Mouse (Mus musculus): ENCODE results near the gene Gch1. TPM values are rescaled to one million over a fixed set of nuclear protein-coding genes. Genes with fewer than 3 reads are reported as not detected.

Gch1 gene
- 2.8 and 3.2 TPM in 2 replicates for polyA plus RNA-seq (2014; fragmentation: Nextera tagmentation; extraction: Ambion mirVana)

- Histone ChIP-seq H3K4me1 (replicated peaks; ENCODE audit: control insufficient read depth, insufficient read depth, low read length) (no peaks in the 10 kb centered on the region; the same call in 1 of the 2 replicates), H3K27me3 (ENCODE audit: control insufficient read depth, insufficient read depth, low read length) (peaks cover 8% of the 10 kb centered on the region), H3K9ac (ENCODE audit: low read depth, low read length) (peak within 1 kb of the TSS; percentile 49), H3K36me3 (ENCODE audit: control insufficient read depth, insufficient read depth, low read length) (no peaks in the 10 kb centered on the region), H3K4me2 (replicated peaks; ENCODE audit: low read depth, low read length) (peak within 1 kb of the TSS; percentile 100), H3K4me3 (ENCODE audit: low read depth, low read length) (peak within 1 kb of the TSS; percentile 79), H3K9me3 (ENCODE audit: control insufficient read depth, low read length) (no peaks in the 10 kb centered on the region), H3K27ac (ENCODE audit: low read depth, low read length) (no peak within 1 kb of the TSS)
- 0% methylated on average over 64 of the region's 68 CpGs for WGBS
- ATAC-seq (ENCODE audit: low FRiP score), result peak; percentile 94
- DNase-seq (ENCODE audit: low spot score), result peak; percentile 82
Measured at GRCm38 (mm10) chr14:47188848-47189634, at the start of gene Gch1. Gene Gch1, minus strand, starts transcription at chr14:47189413.

DNA sequence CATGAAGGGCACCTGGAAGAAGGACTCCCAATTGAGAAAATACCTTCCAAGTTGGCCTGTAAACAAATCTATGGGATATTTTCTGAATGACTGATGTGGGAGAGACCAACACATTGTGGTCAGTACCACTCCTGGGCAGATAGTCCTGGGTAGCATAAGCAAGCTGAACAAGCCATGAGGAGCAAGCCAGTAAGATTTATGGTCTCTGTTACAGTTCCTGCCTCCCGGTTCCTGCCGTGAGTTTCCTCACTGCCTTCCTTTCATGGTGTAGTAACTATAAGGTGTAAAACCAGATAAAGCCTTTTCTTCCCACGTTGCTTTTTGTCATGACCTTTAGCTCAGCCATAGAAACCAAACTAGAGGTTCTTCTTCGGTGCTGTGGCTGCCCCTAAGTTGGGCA is 48.1 kb upstream of the Gch1 start:
- no peak for DNase-seq (ENCODE audit: low spot score)
- no peaks in the 10 kb centered on the region for H3K27me3 ChIP-seq (ENCODE audit: control insufficient read depth, insufficient read depth, low read length)
- 86% methylated on average over 4 of the region's 4 CpGs for WGBS

GRCm38 (mm10) chr14:47236491-47236890 is 47.3 kb upstream of the Gch1 start:
- Histone ChIP-seq H3K4me2 (replicated peaks; ENCODE audit: low read depth, low read length) (no peak overlapping the region), H3K27ac (ENCODE audit: low read depth, low read length) (no peak overlapping the region), H3K36me3 (ENCODE audit: control insufficient read depth, insufficient read depth, low read length) (no peaks in the 10 kb centered on the region), H3K9ac (ENCODE audit: low read depth, low read length) (no peak overlapping the region), H3K4me1 (replicated peaks; ENCODE audit: control insufficient read depth, insufficient read depth, low read length) (no peaks in the 10 kb centered on the region), H3K9me3 (ENCODE audit: control insufficient read depth, low read length) (no peaks in the 10 kb centered on the region), H3K27me3 (ENCODE audit: control insufficient read depth, insufficient read depth, low read length) (no peaks in the 10 kb centered on the region), H3K4me3 (ENCODE audit: low read depth, low read length) (no peak overlapping the region)
- WGBS, result 91% methylated on average over 7 of the region's 7 CpGs
- no peak for DNase-seq (ENCODE audit: low spot score)
- ATAC-seq (ENCODE audit: low FRiP score), result no peak

More for the DNA sequence above, 48.1 kb upstream of the Gch1 start:
- ATAC-seq (ENCODE audit: low FRiP score), result no peak
- H3K9me3 ChIP-seq (ENCODE audit: control insufficient read depth, low read length), result no peaks in the 10 kb centered on the region
- no peak overlapping the region for H3K4me3 ChIP-seq (ENCODE audit: low read depth, low read length)
- no peak overlapping the region for H3K27ac ChIP-seq (ENCODE audit: low read depth, low read length)
- no peaks in the 10 kb centered on the region for H3K4me1 ChIP-seq (replicated peaks; ENCODE audit: control insufficient read depth, insufficient read depth, low read length)
- H3K36me3 ChIP-seq (ENCODE audit: control insufficient read depth, insufficient read depth, low read length), result no peaks in the 10 kb centered on the region
- H3K4me2 ChIP-seq (replicated peaks; ENCODE audit: low read depth, low read length), result no peak overlapping the region
- no peak overlapping the region for H3K9ac ChIP-seq (ENCODE audit: low read depth, low read length)

DNA sequence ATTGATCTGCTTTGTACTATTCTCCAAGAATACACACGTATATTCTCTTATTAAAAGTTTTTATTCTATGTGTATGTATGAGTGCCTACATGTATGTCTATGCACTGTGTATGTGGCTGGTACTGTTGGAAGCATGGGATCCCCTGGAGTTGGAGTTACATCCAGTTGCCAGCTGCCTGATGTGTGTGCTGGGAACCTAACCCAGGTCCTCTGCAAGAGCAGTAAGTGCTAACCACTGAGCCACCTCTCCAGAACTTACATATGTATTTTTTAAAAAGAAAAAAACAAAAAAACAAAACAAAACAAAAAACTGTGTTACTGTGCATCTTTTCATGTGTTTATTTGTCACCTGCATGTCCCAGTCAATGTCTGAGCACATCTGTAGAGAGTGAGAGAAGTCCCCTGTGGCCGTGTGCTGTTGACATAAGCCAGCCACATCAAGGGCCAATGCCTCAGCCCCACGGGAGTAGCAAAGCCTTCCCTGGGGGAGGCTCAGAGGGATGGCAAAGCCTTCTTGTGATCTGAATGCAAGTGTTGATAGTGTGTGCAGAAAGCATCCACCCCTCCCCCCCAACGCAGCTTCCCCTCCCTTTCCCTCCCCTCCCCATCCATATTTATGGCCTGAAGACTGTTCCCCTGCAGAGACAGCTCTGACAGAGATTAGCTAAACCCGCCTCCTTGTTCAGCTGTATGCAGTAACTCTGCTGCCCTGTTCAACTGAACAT is 45.5 kb upstream of the Gch1 start:
- no peak for ATAC-seq (ENCODE audit: low FRiP score)
- no peak for DNase-seq (ENCODE audit: low spot score)
- WGBS, result 71% methylated on average over 5 of the region's 5 CpGs

DNA sequence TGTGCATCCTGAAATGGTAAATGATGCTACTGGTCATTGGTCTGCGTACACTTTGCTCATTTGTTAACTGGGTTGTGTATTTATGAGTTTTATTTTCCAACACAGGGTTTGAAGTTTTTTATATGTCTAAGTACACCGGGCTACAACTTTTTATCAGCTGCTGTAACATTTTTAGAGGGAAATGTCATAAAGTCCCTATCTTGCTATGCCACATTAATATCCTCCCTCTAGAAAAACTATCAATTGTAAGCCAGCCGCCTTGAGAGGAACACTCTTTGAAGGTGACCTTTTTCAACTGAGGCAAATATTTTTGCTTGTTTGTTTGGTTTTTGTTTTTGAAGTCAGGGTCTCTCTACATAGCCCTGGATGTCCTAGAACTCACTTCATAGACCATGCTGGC is 44.8 kb upstream of the Gch1 start:
- no peak for DNase-seq (ENCODE audit: low spot score)
- 95% methylated on average over 3 of the region's 3 CpGs for WGBS
- H3K27me3 ChIP-seq (ENCODE audit: control insufficient read depth, insufficient read depth, low read length), result no peaks in the 10 kb centered on the region

More for the DNA sequence above, 45.5 kb upstream of the Gch1 start:
- no peaks in the 10 kb centered on the region for H3K36me3 ChIP-seq (ENCODE audit: control insufficient read depth, insufficient read depth, low read length)
- H3K4me2 ChIP-seq (replicated peaks; ENCODE audit: low read depth, low read length), result no peak overlapping the region
- H3K4me3 ChIP-seq (ENCODE audit: low read depth, low read length), result no peak overlapping the region
- no peaks in the 10 kb centered on the region for H3K9me3 ChIP-seq (ENCODE audit: control insufficient read depth, low read length)
- no peaks in the 10 kb centered on the region for H3K27me3 ChIP-seq (ENCODE audit: control insufficient read depth, insufficient read depth, low read length)
- no peak overlapping the region for H3K9ac ChIP-seq (ENCODE audit: low read depth, low read length)
- no peaks in the 10 kb centered on the region for H3K4me1 ChIP-seq (replicated peaks; ENCODE audit: control insufficient read depth, insufficient read depth, low read length)
- no peak overlapping the region for H3K27ac ChIP-seq (ENCODE audit: low read depth, low read length)

DNA sequence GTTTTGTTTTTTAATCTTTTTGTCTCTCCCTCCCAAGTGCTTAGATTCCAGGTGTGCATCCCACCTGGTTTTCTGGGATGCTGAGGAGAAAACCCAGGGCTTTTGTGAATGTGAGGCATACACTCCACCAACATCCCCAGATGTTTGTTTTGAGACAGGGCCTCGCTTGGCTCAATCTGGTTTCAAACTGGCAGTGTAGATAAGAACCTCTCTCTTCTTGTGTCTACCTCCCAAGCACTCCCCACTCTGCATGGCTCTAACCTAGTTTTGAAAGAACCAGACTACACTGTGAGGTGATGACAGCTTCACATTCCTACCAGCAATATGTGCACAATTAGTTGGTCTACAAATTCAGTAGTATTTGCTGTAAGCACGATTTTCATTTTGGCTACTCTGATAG is 44.4 kb upstream of the Gch1 start:
- no peak overlapping the region for H3K4me2 ChIP-seq (replicated peaks; ENCODE audit: low read depth, low read length)
- H3K36me3 ChIP-seq (ENCODE audit: control insufficient read depth, insufficient read depth, low read length), result no peaks in the 10 kb centered on the region
- 80% methylated on average over 2 of the region's 2 CpGs for WGBS
- no peaks in the 10 kb centered on the region for H3K9me3 ChIP-seq (ENCODE audit: control insufficient read depth, low read length)
- no peaks in the 10 kb centered on the region for H3K27me3 ChIP-seq (ENCODE audit: control insufficient read depth, insufficient read depth, low read length)
- H3K4me3 ChIP-seq (ENCODE audit: low read depth, low read length), result no peak overlapping the region
- no peak for DNase-seq (ENCODE audit: low spot score)
- no peak overlapping the region for H3K27ac ChIP-seq (ENCODE audit: low read depth, low read length)
- no peak overlapping the region for H3K9ac ChIP-seq (ENCODE audit: low read depth, low read length)
- no peaks in the 10 kb centered on the region for H3K4me1 ChIP-seq (replicated peaks; ENCODE audit: control insufficient read depth, insufficient read depth, low read length)
- no peak for ATAC-seq (ENCODE audit: low FRiP score)

More for the DNA sequence above, 44.8 kb upstream of the Gch1 start:
- H3K4me3 ChIP-seq (ENCODE audit: low read depth, low read length), result no peak overlapping the region
- H3K4me2 ChIP-seq (replicated peaks; ENCODE audit: low read depth, low read length), result no peak overlapping the region
- H3K36me3 ChIP-seq (ENCODE audit: control insufficient read depth, insufficient read depth, low read length), result no peaks in the 10 kb centered on the region
- no peaks in the 10 kb centered on the region for H3K4me1 ChIP-seq (replicated peaks; ENCODE audit: control insufficient read depth, insufficient read depth, low read length)
- H3K9ac ChIP-seq (ENCODE audit: low read depth, low read length), result no peak overlapping the region
- H3K9me3 ChIP-seq (ENCODE audit: control insufficient read depth, low read length), result no peaks in the 10 kb centered on the region
- H3K27ac ChIP-seq (ENCODE audit: low read depth, low read length), result no peak overlapping the region
- no peak for ATAC-seq (ENCODE audit: low FRiP score)

DNA sequence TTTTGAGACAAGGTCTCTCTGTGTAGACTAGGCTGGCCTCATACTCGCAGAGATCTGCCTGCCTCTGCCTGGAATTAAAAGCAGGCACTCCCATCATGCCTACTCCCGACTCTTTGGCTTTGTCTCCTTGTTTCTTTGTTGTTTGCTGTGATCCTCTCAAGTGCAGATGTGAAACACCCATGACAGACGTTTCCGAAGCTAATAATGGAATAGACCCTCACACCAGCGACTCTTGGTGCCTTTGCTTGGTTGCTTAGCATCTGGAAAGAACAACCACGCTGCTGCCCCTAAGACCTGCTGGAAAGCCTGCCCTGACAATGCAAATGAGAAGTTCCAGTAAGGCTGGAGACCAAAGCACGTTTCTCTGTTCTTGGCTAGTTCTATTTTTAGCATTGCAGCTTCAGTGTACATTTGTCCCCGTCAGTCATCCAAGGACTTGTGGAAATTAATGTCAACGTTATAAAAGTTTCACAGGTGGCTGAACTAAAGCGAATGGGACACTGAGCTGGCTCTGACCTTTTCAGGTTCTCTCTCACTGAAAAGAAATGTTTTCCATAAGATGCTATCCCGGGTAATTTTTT is 40.7 kb upstream of the Gch1 start:
- Histone ChIP-seq H3K4me2 (replicated peaks; ENCODE audit: low read depth, low read length) (no peak overlapping the region), H3K9ac (ENCODE audit: low read depth, low read length) (no peak overlapping the region), H3K36me3 (ENCODE audit: control insufficient read depth, insufficient read depth, low read length) (no peaks in the 10 kb centered on the region), H3K9me3 (ENCODE audit: control insufficient read depth, low read length) (no peaks in the 10 kb centered on the region), H3K4me1 (replicated peaks; ENCODE audit: control insufficient read depth, insufficient read depth, low read length) (no peaks in the 10 kb centered on the region), H3K27ac (ENCODE audit: low read depth, low read length) (no peak overlapping the region), H3K27me3 (ENCODE audit: control insufficient read depth, insufficient read depth, low read length) (no peaks in the 10 kb centered on the region), H3K4me3 (ENCODE audit: low read depth, low read length) (no peak overlapping the region)
- ATAC-seq (ENCODE audit: low FRiP score) (no peak), DNase-seq (ENCODE audit: low spot score) (no peak)
- 81% methylated on average over 11 of the region's 11 CpGs for WGBS

GRCm38 (mm10) chr14:47225931-47226330 is 36.7 kb upstream of the Gch1 start:
- no peaks in the 10 kb centered on the region for H3K36me3 ChIP-seq (ENCODE audit: control insufficient read depth, insufficient read depth, low read length)
- H3K4me2 ChIP-seq (replicated peaks; ENCODE audit: low read depth, low read length), result no peak overlapping the region
- H3K9ac ChIP-seq (ENCODE audit: low read depth, low read length), result no peak overlapping the region
- no peak for ATAC-seq (ENCODE audit: low FRiP score)
- H3K4me3 ChIP-seq (ENCODE audit: low read depth, low read length), result no peak overlapping the region
- no peaks in the 10 kb centered on the region for H3K4me1 ChIP-seq (replicated peaks; ENCODE audit: control insufficient read depth, insufficient read depth, low read length)
- no peaks in the 10 kb centered on the region for H3K27me3 ChIP-seq (ENCODE audit: control insufficient read depth, insufficient read depth, low read length)
- no peak for DNase-seq (ENCODE audit: low spot score)
- no peaks in the 10 kb centered on the region for H3K9me3 ChIP-seq (ENCODE audit: control insufficient read depth, low read length)
- 92% methylated on average over 8 of the region's 8 CpGs for WGBS
- H3K27ac ChIP-seq (ENCODE audit: low read depth, low read length), result no peak overlapping the region

Data from hindbrain, embryonic 11.5 days (tissue).